Mouse (Mus musculus): ENCODE measurements around the gene Itfg2. TPM values are rescaled to one million over a fixed set of nuclear protein-coding genes. Genes with fewer than 3 reads are reported as not detected.
A peak's percentile ranks its signal among the peaks of the same experiment; 100 is the strongest.

Gene Itfg2
- total RNA-seq (2021): 10 to 100 TPM; 14.4 to 15.1 TPM
- long read RNA-seq, experiment 1, transcript Itfg2-201 (12 exons, 2,320 nt): major isoform, 11 of 17 reads
- long read RNA-seq, experiment 1, partial matches to known transcripts: 1 of 17 reads
- long read RNA-seq, experiment 1, other reads (novel, unspliced or antisense): 2 of 17 reads
- long read RNA-seq, experiment 2, transcript Itfg2-201 (12 exons, 2,320 nt): major isoform, 16 of 23 reads
- long read RNA-seq, experiment 2, partial matches to known transcripts: 1 of 23 reads
- long read RNA-seq, experiment 2, other reads (novel, unspliced or antisense): 4 of 23 reads

GRCm38 (mm10) chr6:128424269-128425019 is at the start of gene Itfg2:
Itfg2 (minus strand) TSS chr6:128424931.
- peak; percentile 94 for DNase-seq

- no peak for DNase-seq
Measured at GRCm38 (mm10) chr6:128474112-128474511, 49.4 kb upstream of the Itfg2 start.

- DNase-seq: no peak
Measured at GRCm38 (mm10) chr6:128469451-128469850, 44.7 kb upstream of the Itfg2 start.

GRCm38 (mm10) chr6:128467298-128467697 is 42.6 kb upstream of the Itfg2 start:
- DNase-seq: no peak

DNA sequence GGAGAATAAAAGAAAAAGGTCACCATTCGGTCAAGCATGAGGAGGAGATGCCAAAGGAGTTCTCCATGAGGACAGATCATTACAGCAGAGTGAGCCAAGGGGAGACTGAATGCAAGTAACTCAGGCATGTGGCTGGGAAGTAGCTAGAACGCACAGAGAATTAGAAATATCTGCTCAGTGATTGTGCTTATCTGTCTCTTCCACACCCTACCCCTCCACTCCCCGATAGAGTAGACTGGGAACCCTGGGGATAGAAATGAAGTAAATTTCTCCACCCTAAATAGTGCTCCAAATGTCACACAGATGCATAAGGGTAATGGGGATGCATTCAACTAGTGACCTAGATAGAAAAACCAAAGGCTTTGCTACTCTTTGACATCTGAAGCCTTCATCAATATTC is 41.8 kb upstream of the Itfg2 start:
- no peak for DNase-seq

DNA sequence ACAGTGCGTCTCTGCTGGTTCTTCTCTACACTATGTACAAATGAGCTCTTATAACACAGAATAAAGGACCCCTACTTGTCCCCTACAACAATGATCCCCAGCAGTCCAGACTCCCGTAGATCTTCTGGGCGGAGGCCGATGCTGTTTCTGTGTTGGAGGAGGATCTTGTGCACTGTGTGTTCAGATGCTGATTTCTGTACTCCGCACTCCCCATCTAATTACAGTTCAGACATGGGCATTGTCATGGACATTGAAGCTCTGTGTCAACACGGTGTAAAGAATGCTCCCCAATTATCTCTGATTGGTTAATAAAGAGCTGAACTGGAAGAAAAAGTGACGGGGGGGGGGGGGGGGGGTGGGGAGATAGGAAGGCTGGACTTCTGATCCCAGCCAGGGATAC is 41.3 kb upstream of the Itfg2 start:
- no peak for DNase-seq

- DNase-seq: no peak
Measured at GRCm38 (mm10) chr6:128464996-128465395, 40.3 kb upstream of the Itfg2 start.

GRCm38 (mm10) chr6:128461606-128462005 is 36.9 kb upstream of the Itfg2 start:
- DNase-seq: no peak

GRCm38 (mm10) chr6:128460729-128461503 is 36.2 kb upstream of the Itfg2 start:
- no peak for DNase-seq

GRCm38 (mm10) chr6:128460321-128460720 is 35.6 kb upstream of the Itfg2 start:
- DNase-seq: no peak

GRCm38 (mm10) chr6:128457186-128457585 is 32.5 kb upstream of the Itfg2 start:
- no peak for DNase-seq

GRCm38 (mm10) chr6:128455835-128456605 is 31.3 kb upstream of the Itfg2 start:
- DNase-seq: no peak

DNA sequence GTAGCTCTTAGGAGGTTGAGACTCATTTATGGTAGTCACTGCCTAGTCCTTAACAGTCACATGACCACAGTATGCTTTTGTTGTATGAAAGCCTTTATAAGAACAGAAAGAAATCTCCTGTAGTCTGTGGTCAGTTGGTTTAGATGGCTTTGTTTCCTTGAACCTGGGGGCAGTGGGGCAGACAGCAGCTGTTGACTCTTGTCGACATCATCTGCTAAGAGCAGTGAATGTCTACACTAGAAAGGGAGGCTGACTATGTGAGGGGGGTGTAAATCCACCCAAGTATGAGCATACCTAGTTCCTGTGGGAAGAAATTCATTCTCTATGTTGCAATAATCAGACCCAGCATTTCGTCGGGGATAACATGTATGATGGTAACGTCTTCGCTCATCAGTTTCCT is 22.3 kb upstream of the Itfg2 start:
- DNase-seq: no peak

GRCm38 (mm10) chr6:128445761-128446535 is 21.2 kb upstream of the Itfg2 start:
- no peak for DNase-seq

- DNase-seq: no peak
Measured at GRCm38 (mm10) chr6:128440238-128440637, 15.5 kb upstream of the Itfg2 start.

DNA sequence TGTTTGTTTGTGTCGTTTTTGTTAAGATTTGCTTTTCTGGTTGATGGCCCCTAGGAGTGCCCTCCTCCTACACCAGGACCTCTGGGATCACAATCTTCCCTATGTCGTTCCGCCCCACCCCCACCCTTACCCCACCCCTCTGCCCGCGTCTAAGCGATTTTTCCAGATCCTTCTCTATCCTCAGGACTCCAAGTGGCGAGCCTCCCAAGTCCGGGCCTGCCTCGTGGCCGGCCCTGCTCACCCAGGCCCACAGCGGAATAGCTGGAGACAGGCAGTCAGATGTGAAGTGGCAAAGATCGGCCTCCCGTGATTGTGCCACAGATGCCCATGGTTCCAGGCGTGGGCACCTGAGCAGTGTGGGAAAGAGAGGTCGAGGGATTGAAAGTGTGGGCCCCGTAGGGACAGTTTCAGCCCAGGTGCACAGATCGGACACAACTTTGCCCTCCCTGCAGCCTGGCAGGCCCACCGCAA is 14.2 kb upstream of the Itfg2 start:
- DNase-seq: no peak

DNA sequence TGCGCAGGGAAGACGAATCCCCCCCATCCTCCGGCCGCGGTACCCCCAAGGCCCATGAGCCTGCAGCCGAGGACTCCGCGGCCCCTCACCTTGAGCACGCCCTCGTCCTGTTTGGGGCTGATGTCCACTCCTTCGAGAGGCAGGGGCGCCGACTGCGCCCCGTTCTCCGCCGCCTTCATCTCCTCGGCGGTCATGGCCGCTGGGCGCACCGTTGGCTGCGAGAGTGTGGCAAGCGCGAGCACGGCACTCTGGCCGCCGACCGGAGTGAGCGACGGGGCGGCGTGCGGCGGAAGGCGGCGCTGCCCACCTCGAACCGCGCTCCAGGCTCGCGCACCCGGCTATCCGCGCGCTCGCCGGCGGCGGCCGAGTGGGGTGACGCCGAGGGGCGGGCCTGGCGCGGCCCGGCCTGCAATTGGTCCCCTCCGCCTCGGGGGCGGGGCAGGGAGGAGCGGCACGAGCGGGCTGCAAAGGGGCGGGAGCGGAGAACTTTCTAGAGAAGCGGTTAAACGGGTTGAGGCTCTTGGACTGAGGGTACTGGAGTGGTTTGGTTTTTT is 13.7 kb upstream of the Itfg2 start, which contains the start of gene Fkbp4:
TSS of gene Fkbp4 (minus strand) at position 361 of the 554 bp plus-strand sequence.
- peak; percentile 95 for DNase-seq

- peak; percentile 63 for DNase-seq
Measured at GRCm38 (mm10) chr6:128437731-128438316, 13.1 kb upstream of the Itfg2 start.

- no peak for DNase-seq
Measured at GRCm38 (mm10) chr6:128437288-128437687, 12.6 kb upstream of the Itfg2 start.

- DNase-seq: no peak
Measured at GRCm38 (mm10) chr6:128436356-128437005, 11.8 kb upstream of the Itfg2 start.
